Mouse (Mus musculus): ENCODE data around the gene Rad51b. TPM values are rescaled to one million over a fixed set of nuclear protein-coding genes. Genes with fewer than 3 reads are reported as not detected.

Gene Rad51b
- polyA plus RNA-seq, 1 experiment from 2014 or later = 0.87 TPM

- Histone ChIP-seq H3K27ac (ENCODE audit: low read depth, low read length) (no peak overlapping the region), H3K36me3 (ENCODE audit: control insufficient read depth, insufficient read depth, low read length) (no peaks in the 10 kb centered on the region), H3K9ac (replicated peaks; ENCODE audit: low read depth, low read length) (no peak overlapping the region), H3K4me2 (ENCODE audit: low read depth, low read length) (no peak overlapping the region), H3K4me3 (ENCODE audit: low read depth, low read length) (no peak overlapping the region), H3K27me3 (ENCODE audit: control insufficient read depth, insufficient read depth, low read length) (no peaks in the 10 kb centered on the region), H3K4me1 (ENCODE audit: control insufficient read depth, insufficient read depth, low read length) (no peaks in the 10 kb centered on the region), H3K9me3 (ENCODE audit: control insufficient read depth, low read length) (no peaks in the 10 kb centered on the region)
- 96% methylated on average over 4 of the region's 4 CpGs for WGBS
- ATAC-seq (ENCODE audit: low read depth) = no peak
Observed at GRCm38 (mm10) chr12:79560893-79561292, 263.8 kb downstream of the Rad51b start.

- no peaks in the 10 kb centered on the region for H3K36me3 ChIP-seq (ENCODE audit: control insufficient read depth, insufficient read depth, low read length)
- no peak overlapping the region for H3K4me3 ChIP-seq (ENCODE audit: low read depth, low read length)
- H3K9me3 ChIP-seq (ENCODE audit: control insufficient read depth, low read length) = no peaks in the 10 kb centered on the region
- no peaks in the 10 kb centered on the region for H3K27me3 ChIP-seq (ENCODE audit: control insufficient read depth, insufficient read depth, low read length)
- 43% methylated on average over 6 of the region's 6 CpGs for WGBS
- H3K9ac ChIP-seq (replicated peaks; ENCODE audit: low read depth, low read length) = no peak overlapping the region
- no peaks in the 10 kb centered on the region for H3K4me1 ChIP-seq (ENCODE audit: control insufficient read depth, insufficient read depth, low read length)
- ATAC-seq (ENCODE audit: low read depth) = no peak
- no peak overlapping the region for H3K4me2 ChIP-seq (ENCODE audit: low read depth, low read length)
- H3K27ac ChIP-seq (ENCODE audit: low read depth, low read length) = no peak overlapping the region
Observed at GRCm38 (mm10) chr12:79574159-79575040, 277.3 kb downstream of the Rad51b start.

- WGBS = 79% methylated on average over 7 of the region's 7 CpGs
- H3K27ac ChIP-seq (ENCODE audit: low read depth, low read length) = no peak overlapping the region
- no peak for ATAC-seq (ENCODE audit: low read depth)
- H3K9ac ChIP-seq (replicated peaks; ENCODE audit: low read depth, low read length) = no peak overlapping the region
- H3K4me1 ChIP-seq (ENCODE audit: control insufficient read depth, insufficient read depth, low read length) = no peaks in the 10 kb centered on the region
- no peak overlapping the region for H3K4me3 ChIP-seq (ENCODE audit: low read depth, low read length)
- H3K4me2 ChIP-seq (ENCODE audit: low read depth, low read length) = no peak overlapping the region
- H3K9me3 ChIP-seq (ENCODE audit: control insufficient read depth, low read length) = no peaks in the 10 kb centered on the region
- no peaks in the 10 kb centered on the region for H3K36me3 ChIP-seq (ENCODE audit: control insufficient read depth, insufficient read depth, low read length)
- H3K27me3 ChIP-seq (ENCODE audit: control insufficient read depth, insufficient read depth, low read length) = no peaks in the 10 kb centered on the region
Observed at GRCm38 (mm10) chr12:79575041-79575541, 278.0 kb downstream of the Rad51b start.

GRCm38 (mm10) chr12:79577525-79577924 is 280.4 kb downstream of the Rad51b start:
- Histone ChIP-seq H3K27me3 (ENCODE audit: control insufficient read depth, insufficient read depth, low read length) (no peaks in the 10 kb centered on the region), H3K36me3 (ENCODE audit: control insufficient read depth, insufficient read depth, low read length) (no peaks in the 10 kb centered on the region), H3K4me1 (ENCODE audit: control insufficient read depth, insufficient read depth, low read length) (no peaks in the 10 kb centered on the region), H3K27ac (ENCODE audit: low read depth, low read length) (no peak overlapping the region), H3K4me3 (ENCODE audit: low read depth, low read length) (no peak overlapping the region), H3K4me2 (ENCODE audit: low read depth, low read length) (no peak overlapping the region), H3K9ac (replicated peaks; ENCODE audit: low read depth, low read length) (no peak overlapping the region), H3K9me3 (ENCODE audit: control insufficient read depth, low read length) (no peaks in the 10 kb centered on the region)
- 98% methylated on average over 2 of the region's 2 CpGs for WGBS
- ATAC-seq (ENCODE audit: low read depth) = no peak

GRCm38 (mm10) chr12:79579018-79579585 is 282.0 kb downstream of the Rad51b start:
- Histone ChIP-seq H3K4me3 (ENCODE audit: low read depth, low read length) (no peak overlapping the region), H3K4me1 (ENCODE audit: control insufficient read depth, insufficient read depth, low read length) (no peaks in the 10 kb centered on the region), H3K9me3 (ENCODE audit: control insufficient read depth, low read length) (no peaks in the 10 kb centered on the region), H3K9ac (replicated peaks; ENCODE audit: low read depth, low read length) (no peak overlapping the region), H3K27me3 (ENCODE audit: control insufficient read depth, insufficient read depth, low read length) (no peaks in the 10 kb centered on the region), H3K27ac (ENCODE audit: low read depth, low read length) (no peak overlapping the region), H3K36me3 (ENCODE audit: control insufficient read depth, insufficient read depth, low read length) (no peaks in the 10 kb centered on the region), H3K4me2 (ENCODE audit: low read depth, low read length) (no peak overlapping the region)
- WGBS = 88% methylated on average over 6 of the region's 6 CpGs
- ATAC-seq (ENCODE audit: low read depth) = no peak

- Histone ChIP-seq H3K36me3 (ENCODE audit: control insufficient read depth, insufficient read depth, low read length) (no peaks in the 10 kb centered on the region), H3K27ac (ENCODE audit: low read depth, low read length) (no peak overlapping the region), H3K4me2 (ENCODE audit: low read depth, low read length) (no peak overlapping the region), H3K27me3 (ENCODE audit: control insufficient read depth, insufficient read depth, low read length) (no peaks in the 10 kb centered on the region), H3K9ac (replicated peaks; ENCODE audit: low read depth, low read length) (no peak overlapping the region), H3K4me1 (ENCODE audit: control insufficient read depth, insufficient read depth, low read length) (no peaks in the 10 kb centered on the region), H3K4me3 (ENCODE audit: low read depth, low read length) (no peak overlapping the region), H3K9me3 (ENCODE audit: control insufficient read depth, low read length) (no peaks in the 10 kb centered on the region)
- no peak for ATAC-seq (ENCODE audit: low read depth)
- WGBS = 89% methylated on average over 6 of the region's 6 CpGs
Observed at GRCm38 (mm10) chr12:79579837-79580236, 282.8 kb downstream of the Rad51b start.

- H3K4me3 ChIP-seq (ENCODE audit: low read depth, low read length) = no peak overlapping the region
- H3K27ac ChIP-seq (ENCODE audit: low read depth, low read length) = no peak overlapping the region
- no peak for ATAC-seq (ENCODE audit: low read depth)
- no peak overlapping the region for H3K4me2 ChIP-seq (ENCODE audit: low read depth, low read length)
- WGBS = 90% methylated on average over 6 of the region's 6 CpGs
- H3K9ac ChIP-seq (replicated peaks; ENCODE audit: low read depth, low read length) = no peak overlapping the region
- H3K27me3 ChIP-seq (ENCODE audit: control insufficient read depth, insufficient read depth, low read length) = no peaks in the 10 kb centered on the region
- H3K9me3 ChIP-seq (ENCODE audit: control insufficient read depth, low read length) = no peaks in the 10 kb centered on the region
- no peaks in the 10 kb centered on the region for H3K36me3 ChIP-seq (ENCODE audit: control insufficient read depth, insufficient read depth, low read length)
- no peaks in the 10 kb centered on the region for H3K4me1 ChIP-seq (ENCODE audit: control insufficient read depth, insufficient read depth, low read length)
Observed at GRCm38 (mm10) chr12:79584556-79585307, 287.6 kb downstream of the Rad51b start.

GRCm38 (mm10) chr12:79585336-79585735 is 288.3 kb downstream of the Rad51b start:
- 92% methylated on average over 2 of the region's 2 CpGs for WGBS
- no peak for ATAC-seq (ENCODE audit: low read depth)
- Histone ChIP-seq H3K9ac (replicated peaks; ENCODE audit: low read depth, low read length) (no peak overlapping the region), H3K4me2 (ENCODE audit: low read depth, low read length) (no peak overlapping the region), H3K27me3 (ENCODE audit: control insufficient read depth, insufficient read depth, low read length) (no peaks in the 10 kb centered on the region), H3K27ac (ENCODE audit: low read depth, low read length) (no peak overlapping the region), H3K4me1 (ENCODE audit: control insufficient read depth, insufficient read depth, low read length) (no peaks in the 10 kb centered on the region), H3K9me3 (ENCODE audit: control insufficient read depth, low read length) (no peaks in the 10 kb centered on the region), H3K36me3 (ENCODE audit: control insufficient read depth, insufficient read depth, low read length) (no peaks in the 10 kb centered on the region), H3K4me3 (ENCODE audit: low read depth, low read length) (no peak overlapping the region)

GRCm38 (mm10) chr12:79588831-79589230 is 291.7 kb downstream of the Rad51b start:
- no peaks in the 10 kb centered on the region for H3K9me3 ChIP-seq (ENCODE audit: control insufficient read depth, low read length)
- H3K36me3 ChIP-seq (ENCODE audit: control insufficient read depth, insufficient read depth, low read length) = no peaks in the 10 kb centered on the region
- no peak overlapping the region for H3K4me3 ChIP-seq (ENCODE audit: low read depth, low read length)
- H3K27ac ChIP-seq (ENCODE audit: low read depth, low read length) = no peak overlapping the region
- WGBS = 98% methylated on average over 4 of the region's 4 CpGs
- H3K9ac ChIP-seq (replicated peaks; ENCODE audit: low read depth, low read length) = no peak overlapping the region
- no peak overlapping the region for H3K4me2 ChIP-seq (ENCODE audit: low read depth, low read length)
- H3K27me3 ChIP-seq (ENCODE audit: control insufficient read depth, insufficient read depth, low read length) = no peaks in the 10 kb centered on the region
- no peaks in the 10 kb centered on the region for H3K4me1 ChIP-seq (ENCODE audit: control insufficient read depth, insufficient read depth, low read length)
- no peak for ATAC-seq (ENCODE audit: low read depth)

Data from neural tube, embryonic 14.5 days (tissue).